Mouse (Mus musculus) forebrain, embryonic 12.5 days (tissue): Measurements from ENCODE around the gene Fmo6. TPM values are rescaled to one million over a fixed set of nuclear protein-coding genes. Genes with fewer than 3 reads are reported as not detected.

Experiments used
- ATAC-seq: fragments of 200-750 bp; cut with Nextera tagmentation; 2 replicates; pipeline ENCODE4 v1.8.0; 2017; ENCODE audit warnings: moderate TSS enrichment; ENCODE audit not compliant: low FRiP score
- H3K27ac ChIP-seq: fragments of 300-500 bp; sonication (generic); 2 replicates; pipeline ENCODE4 v1.5.1; 2016; ENCODE audit warnings: mild to moderate bottlenecking
- H3K27me3 ChIP-seq: fragments of 300-500 bp; sonication (generic); 2 replicates; pipeline ENCODE4 v1.6.1; 2016; ENCODE audit warnings: mild to moderate bottlenecking
- H3K36me3 ChIP-seq: fragments of 300-500 bp; sonication (generic); replicated peaks from 2 replicates; pipeline ENCODE4 v1.6.1; 2016; ENCODE audit warnings: mild to moderate bottlenecking
- H3K4me1 ChIP-seq: fragments of 300-500 bp; sonication (generic); 2 replicates; pipeline ENCODE4 v1.6.1; 2016
- H3K4me2 ChIP-seq: fragments of 300-500 bp; sonication (generic); 2 replicates; pipeline ENCODE4 v1.6.1; 2016; ENCODE audit warnings: mild to moderate bottlenecking, moderate library complexity
- H3K4me3 ChIP-seq: fragments of 300-500 bp; sonication (generic); replicated peaks from 2 replicates; pipeline ENCODE4 v1.5.1; 2016; ENCODE audit warnings: mild to moderate bottlenecking
- H3K9ac ChIP-seq: fragments of 300-500 bp; sonication (generic); 2 replicates; pipeline ENCODE4 v1.6.1; 2016; ENCODE audit warnings: mild to moderate bottlenecking
- H3K9me3 ChIP-seq: fragments of 300-500 bp; sonication (generic); 2 replicates; pipeline ENCODE4 v1.6.1; 2016
- WGBS: fragments of 180-500 bp; shearing (Covaris S2); methylation state at CpG from one replicate; pipeline ENCODE4 v1.1.7; 2016; 5-methylcytosine and 5-hydroxymethylcytosine counted together
- polyA plus RNA-seq: library from polyadenylated mRNA; unstranded; fragments of >200 nt; fragmentation: Nextera tagmentation; extraction: Ambion mirVana; gene quantifications from 2 replicates; pipeline ENCODE4 v1.2.1, GENCODE M21; 2016

The Fmo6 gene
- polyA plus RNA-seq, 1 experiment from 2014 or later: 0.14 TPM

DNA sequence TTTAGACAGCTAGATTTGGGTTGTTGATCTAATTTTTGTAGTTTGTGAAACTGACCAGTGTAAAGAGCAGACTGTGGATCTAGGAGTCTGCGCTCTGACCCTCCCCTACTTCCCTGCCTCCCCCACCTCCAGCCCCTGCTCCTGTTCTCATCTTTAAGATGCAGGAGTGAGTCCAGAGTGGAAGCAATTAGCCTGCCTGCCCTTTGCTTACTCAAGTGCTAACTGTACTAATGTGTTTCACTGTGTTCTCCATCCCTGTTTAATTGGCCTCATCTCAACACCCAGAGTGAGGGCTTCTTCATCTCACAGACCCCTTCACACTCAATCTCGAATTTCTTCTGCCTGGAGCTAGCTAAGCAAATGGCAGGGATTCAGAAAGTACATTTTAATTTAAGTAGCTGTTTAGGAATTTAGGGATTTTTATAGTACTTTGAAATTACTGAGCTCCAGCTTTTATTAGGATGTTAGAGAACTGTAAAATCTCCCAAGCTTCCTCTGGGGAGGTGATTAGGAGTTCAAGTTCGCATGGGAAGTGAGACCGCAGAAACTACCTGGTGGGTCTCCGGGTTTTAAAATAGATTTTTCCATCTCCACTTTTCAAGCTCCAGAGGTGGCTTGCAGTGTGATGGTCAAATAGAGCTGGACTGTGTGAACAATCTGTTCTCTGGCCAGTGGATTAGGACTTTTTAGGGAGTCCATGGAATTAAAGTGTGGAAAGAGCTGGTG, 818 bp upstream of the Fmo6 start:
- H3K36me3 ChIP-seq: no peaks in the 10 kb centered on the region
- no peak overlapping the region for H3K9ac ChIP-seq
- no peaks in the 10 kb centered on the region for H3K9me3 ChIP-seq
- H3K4me2 ChIP-seq: no peak overlapping the region
- H3K4me3 ChIP-seq: no peak overlapping the region
- ATAC-seq: no peak; the same call in 1 of the 2 replicates
- 85% methylated on average over 5 of the region's 5 CpGs for WGBS
- no peak overlapping the region for H3K27ac ChIP-seq
- H3K4me1 ChIP-seq: no peaks in the 10 kb centered on the region
- H3K27me3 ChIP-seq: no peaks in the 10 kb centered on the region

DNA sequence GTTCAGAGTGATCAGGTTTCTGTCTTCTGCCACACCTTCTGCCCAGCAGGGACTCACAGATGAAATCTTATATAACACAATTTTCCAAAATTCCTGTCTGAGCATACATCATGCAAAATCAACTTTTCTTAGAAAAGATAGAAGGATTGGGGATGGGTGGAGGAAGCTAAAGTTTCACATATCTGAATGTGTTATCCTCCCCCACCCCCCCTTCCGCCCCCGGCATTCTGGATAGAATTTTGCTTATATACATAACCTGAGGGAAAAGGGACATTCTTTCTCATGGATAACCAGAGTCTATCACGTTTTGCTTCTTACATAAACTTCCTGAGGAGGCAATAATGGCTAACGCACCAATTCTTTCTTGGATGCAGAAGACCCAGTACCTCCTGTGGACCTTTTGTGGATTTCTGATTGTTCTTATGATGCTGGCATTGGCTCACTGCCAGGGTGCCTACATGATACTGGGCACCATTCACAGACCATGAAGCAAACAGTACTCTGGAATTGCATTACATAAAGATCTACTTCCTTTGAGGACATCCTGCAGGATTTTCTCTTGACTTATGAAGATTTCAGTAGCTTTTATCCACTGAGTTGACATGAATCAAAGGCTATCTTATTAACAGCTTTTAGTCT, 2.8 kb downstream of the Fmo6 start:
- H3K9ac ChIP-seq: no peak overlapping the region
- ATAC-seq: no peak
- H3K9me3 ChIP-seq: no peaks in the 10 kb centered on the region
- no peak overlapping the region for H3K4me2 ChIP-seq
- 70% methylated on average over 4 of the region's 4 CpGs for WGBS
- no peaks in the 10 kb centered on the region for H3K27me3 ChIP-seq
- H3K27ac ChIP-seq: no peak overlapping the region
- no peak overlapping the region for H3K4me3 ChIP-seq
- no peaks in the 10 kb centered on the region for H3K36me3 ChIP-seq
- H3K4me1 ChIP-seq: no peaks in the 10 kb centered on the region

DNA sequence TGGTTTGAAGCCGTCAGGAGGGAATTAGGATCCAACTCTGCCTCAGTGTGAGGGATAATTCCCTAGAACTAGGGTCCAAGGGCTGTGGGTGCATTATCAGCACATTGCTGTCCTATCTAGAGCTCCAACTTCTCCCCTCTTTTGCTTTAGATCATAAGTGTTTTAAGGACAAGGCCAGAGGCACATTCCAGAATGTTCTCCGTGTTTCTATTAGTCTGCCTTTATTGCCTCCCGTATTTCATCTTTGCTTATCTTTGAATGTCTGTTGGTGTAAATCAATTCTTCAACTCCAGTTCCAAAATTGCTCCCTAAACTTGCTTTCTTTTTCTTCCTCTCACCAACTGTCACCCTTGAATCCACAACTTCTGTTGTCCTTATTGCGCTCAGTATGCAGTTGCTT, 4.9 kb downstream of the Fmo6 start:
- Histone ChIP-seq H3K27ac (no peak overlapping the region), H3K9ac (no peak overlapping the region), H3K36me3 (no peaks in the 10 kb centered on the region), H3K4me1 (no peaks in the 10 kb centered on the region), H3K27me3 (no peaks in the 10 kb centered on the region), H3K4me2 (no peak overlapping the region), H3K4me3 (no peak overlapping the region), H3K9me3 (no peaks in the 10 kb centered on the region)
- ATAC-seq: no peak
- WGBS: 92% methylated on average over 4 of the region's 4 CpGs

GRCm38 (mm10) chr1:162931880-162932279, 5.4 kb downstream of the Fmo6 start:
- 81% methylated on average over 5 of the region's 5 CpGs for WGBS
- H3K9me3 ChIP-seq: no peaks in the 10 kb centered on the region
- H3K9ac ChIP-seq: no peak overlapping the region
- no peak overlapping the region for H3K27ac ChIP-seq
- no peaks in the 10 kb centered on the region for H3K36me3 ChIP-seq
- H3K4me2 ChIP-seq: no peak overlapping the region
- no peak for ATAC-seq
- H3K4me1 ChIP-seq: no peaks in the 10 kb centered on the region
- H3K27me3 ChIP-seq: no peaks in the 10 kb centered on the region
- H3K4me3 ChIP-seq: no peak overlapping the region

GRCm38 (mm10) chr1:162931310-162931875, 5.9 kb downstream of the Fmo6 start:
- H3K36me3 ChIP-seq: no peaks in the 10 kb centered on the region
- no peaks in the 10 kb centered on the region for H3K9me3 ChIP-seq
- no peak overlapping the region for H3K27ac ChIP-seq
- no peak overlapping the region for H3K4me2 ChIP-seq
- 87% methylated on average over 4 of the region's 4 CpGs for WGBS
- no peaks in the 10 kb centered on the region for H3K4me1 ChIP-seq
- ATAC-seq: no peak
- H3K27me3 ChIP-seq: no peaks in the 10 kb centered on the region
- no peak overlapping the region for H3K9ac ChIP-seq
- H3K4me3 ChIP-seq: no peak overlapping the region

DNA sequence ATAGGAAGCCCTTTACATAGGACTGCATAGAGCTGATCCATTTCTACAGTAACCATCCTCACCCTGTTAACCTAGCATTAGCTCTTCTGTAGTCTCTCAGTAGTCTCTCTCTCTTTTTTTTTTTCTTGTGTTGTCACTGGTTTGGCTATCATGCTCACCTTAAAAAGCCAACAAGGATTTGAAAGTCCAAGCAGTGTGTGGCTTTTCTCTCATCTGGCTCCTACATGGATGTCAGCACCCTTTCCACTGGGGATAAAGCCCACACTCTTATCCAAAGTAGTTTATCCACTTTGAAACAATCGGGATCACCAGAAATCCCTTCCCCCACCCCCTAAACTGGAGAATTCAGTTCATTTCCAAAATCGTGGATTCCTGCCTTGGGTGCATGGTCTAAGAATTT, 6.7 kb downstream of the Fmo6 start:
- Histone ChIP-seq H3K9me3 (no peaks in the 10 kb centered on the region), H3K4me3 (no peak overlapping the region), H3K36me3 (no peaks in the 10 kb centered on the region), H3K27me3 (no peaks in the 10 kb centered on the region), H3K4me1 (no peaks in the 10 kb centered on the region), H3K4me2 (no peak overlapping the region), H3K9ac (no peak overlapping the region), H3K27ac (no peak overlapping the region)
- WGBS: 68% methylated on average over 2 of the region's 2 CpGs
- ATAC-seq: no peak

DNA sequence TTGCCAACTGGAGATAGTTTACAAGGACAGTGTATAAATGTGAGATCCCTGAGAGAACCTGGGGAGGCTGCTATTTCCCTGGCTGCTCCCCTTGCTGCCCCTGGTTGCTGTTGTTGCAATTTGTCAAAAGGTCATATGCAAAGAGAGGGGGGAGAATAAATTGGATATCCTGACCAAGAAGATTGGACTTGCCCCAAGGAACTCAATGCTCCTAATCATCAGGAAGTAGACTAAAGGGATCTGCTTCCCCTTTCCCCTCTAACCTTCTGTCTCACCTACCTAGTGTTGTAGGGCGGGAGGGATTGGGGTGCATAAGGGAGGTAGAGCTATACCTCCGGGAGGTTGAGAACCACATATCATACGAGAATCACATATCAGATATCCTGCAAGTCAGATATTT, 8.2 kb downstream of the Fmo6 start:
- 81% methylated on average over 3 of the region's 3 CpGs for WGBS
- no peak for ATAC-seq
- Histone ChIP-seq H3K4me1 (no peaks in the 10 kb centered on the region), H3K27me3 (no peaks in the 10 kb centered on the region), H3K9me3 (no peaks in the 10 kb centered on the region), H3K27ac (no peak overlapping the region), H3K4me3 (no peak overlapping the region), H3K36me3 (no peaks in the 10 kb centered on the region), H3K4me2 (no peak overlapping the region), H3K9ac (no peak overlapping the region)

GRCm38 (mm10) chr1:162925121-162925520, 12.2 kb downstream of the Fmo6 start:
- Histone ChIP-seq H3K4me2 (no peak overlapping the region), H3K27me3 (no peaks in the 10 kb centered on the region), H3K4me3 (no peak overlapping the region), H3K36me3 (no peaks in the 10 kb centered on the region), H3K27ac (no peak overlapping the region), H3K4me1 (no peaks in the 10 kb centered on the region), H3K9ac (no peak overlapping the region), H3K9me3 (no peaks in the 10 kb centered on the region)
- WGBS: 78% methylated on average over 1 of the region's 1 CpGs
- ATAC-seq: no peak

GRCm38 (mm10) chr1:162916661-162917060, 20.7 kb downstream of the Fmo6 start:
- H3K4me2 ChIP-seq: no peak overlapping the region
- H3K9me3 ChIP-seq: no peaks in the 10 kb centered on the region
- H3K27me3 ChIP-seq: no peaks in the 10 kb centered on the region
- ATAC-seq: no peak
- H3K27ac ChIP-seq: no peak overlapping the region
- H3K4me3 ChIP-seq: no peak overlapping the region
- H3K9ac ChIP-seq: no peak overlapping the region
- H3K36me3 ChIP-seq: no peaks in the 10 kb centered on the region
- H3K4me1 ChIP-seq: no peaks in the 10 kb centered on the region
- WGBS: 77% methylated on average over 8 of the region's 8 CpGs

DNA sequence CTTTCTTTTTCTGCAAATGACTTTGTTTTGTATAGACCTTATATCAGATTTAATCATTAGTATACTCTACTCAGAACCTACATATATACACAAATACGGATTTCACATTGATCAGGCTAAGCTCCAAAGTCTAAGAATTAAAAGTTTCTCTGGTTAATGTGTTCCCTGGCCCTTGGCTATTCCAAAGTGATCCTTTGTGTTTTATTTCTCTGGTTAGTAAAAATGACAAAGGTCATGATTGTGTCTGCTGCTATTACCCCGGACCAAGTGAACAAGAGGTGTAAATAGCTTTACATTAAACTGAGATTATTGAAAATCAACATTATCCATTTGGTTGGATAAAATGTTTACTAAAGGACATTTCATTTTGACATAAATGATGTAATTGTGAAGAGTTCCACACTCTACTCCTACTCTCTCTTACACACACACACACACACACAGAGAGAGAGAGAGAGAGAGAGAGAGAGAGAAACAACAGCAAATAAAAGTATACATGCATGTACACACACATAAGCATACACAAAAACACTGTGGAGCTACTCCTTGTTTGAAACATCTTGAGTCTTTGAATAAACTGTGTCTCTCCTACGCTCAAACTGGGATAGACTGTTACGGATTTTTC, 22.3 kb downstream of the Fmo6 start:
- Histone ChIP-seq H3K27ac (no peak overlapping the region), H3K4me1 (no peaks in the 10 kb centered on the region), H3K4me3 (no peak overlapping the region), H3K9me3 (no peaks in the 10 kb centered on the region), H3K4me2 (no peak overlapping the region), H3K36me3 (no peaks in the 10 kb centered on the region), H3K27me3 (no peaks in the 10 kb centered on the region), H3K9ac (no peak overlapping the region)
- no peak for ATAC-seq
- 90% methylated on average over 4 of the region's 4 CpGs for WGBS

DNA sequence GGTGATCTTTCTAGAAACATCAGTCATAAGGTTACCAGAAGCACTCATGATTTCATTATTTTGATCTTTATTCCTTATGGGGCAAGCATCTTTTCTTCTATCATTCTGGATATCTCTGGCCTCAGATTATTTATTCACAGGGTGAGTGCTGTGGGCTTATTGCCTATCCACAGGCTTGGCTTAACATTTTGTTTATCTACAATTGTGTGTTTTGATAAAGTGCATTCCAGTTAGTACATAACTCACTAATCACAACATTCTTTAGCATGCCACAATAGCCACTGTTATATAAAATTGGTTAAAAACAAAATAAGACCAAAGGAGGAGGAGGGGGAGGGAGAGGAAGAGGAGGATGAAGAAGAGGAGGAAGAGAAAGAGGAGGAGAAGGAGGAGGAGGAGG, 25.2 kb downstream of the Fmo6 start:
- H3K4me2 ChIP-seq: no peak overlapping the region
- no peak overlapping the region for H3K27ac ChIP-seq
- no peak for ATAC-seq
- H3K4me3 ChIP-seq: no peak overlapping the region
- no peaks in the 10 kb centered on the region for H3K36me3 ChIP-seq
- H3K4me1 ChIP-seq: no peaks in the 10 kb centered on the region
- H3K9me3 ChIP-seq: no peaks in the 10 kb centered on the region
- no peak overlapping the region for H3K9ac ChIP-seq
- H3K27me3 ChIP-seq: no peaks in the 10 kb centered on the region

DNA sequence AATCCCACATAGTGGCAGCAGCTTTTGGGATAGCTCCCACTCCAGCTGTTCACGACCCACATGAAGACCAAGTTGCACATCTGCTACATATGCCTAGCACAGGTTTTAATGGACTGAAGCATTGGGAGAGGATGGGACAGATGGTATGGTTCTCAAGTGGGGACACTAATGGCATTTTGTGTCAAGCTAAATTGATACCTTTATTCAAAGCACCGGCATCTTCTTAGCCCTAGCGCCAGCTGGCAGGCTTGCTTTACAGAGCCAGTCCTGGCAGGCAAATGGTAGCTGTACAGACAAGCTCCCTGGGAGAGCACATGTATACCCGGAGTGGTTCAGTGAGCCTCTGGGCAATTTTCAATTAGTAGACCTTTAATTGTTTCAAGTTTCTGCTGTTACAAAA, 35.4 kb downstream of the Fmo6 start:
- H3K4me3 ChIP-seq: no peak overlapping the region
- no peaks in the 10 kb centered on the region for H3K4me1 ChIP-seq
- no peaks in the 10 kb centered on the region for H3K36me3 ChIP-seq
- no peaks in the 10 kb centered on the region for H3K9me3 ChIP-seq
- H3K27ac ChIP-seq: no peak overlapping the region
- ATAC-seq: peak; percentile 36; the same call in 1 of the 2 replicates
- no peak overlapping the region for H3K9ac ChIP-seq
- no peak overlapping the region for H3K4me2 ChIP-seq
- 65% methylated on average over 4 of the region's 4 CpGs for WGBS
- H3K27me3 ChIP-seq: no peaks in the 10 kb centered on the region
